Mouse (Mus musculus) small intestine, adult 2 months (tissue): ENCODE data around the gene Tnfrsf18.

Experiments
- CTCF ChIP-seq: fragments of 200-500 bp; IDR thresholded peaks from 2 replicates; pipeline ENCODE4 v1.5.1; 2012; ENCODE audit warnings: low read depth, mild to moderate bottlenecking, control low read depth, inconsistent platforms, low read length, moderate library complexity, mixed read lengths; ENCODE audit not compliant: insufficient replicate concordance, insufficient read length; ENCODE audit errors: extremely low read depth
- POLR2A ChIP-seq: fragments of 200-500 bp; IDR thresholded peaks from 2 replicates; pipeline ENCODE4 v1.6.1; 2012; ENCODE audit warnings: low read depth, mild to moderate bottlenecking, control low read depth, inconsistent platforms, low read length, moderate library complexity

DNA sequence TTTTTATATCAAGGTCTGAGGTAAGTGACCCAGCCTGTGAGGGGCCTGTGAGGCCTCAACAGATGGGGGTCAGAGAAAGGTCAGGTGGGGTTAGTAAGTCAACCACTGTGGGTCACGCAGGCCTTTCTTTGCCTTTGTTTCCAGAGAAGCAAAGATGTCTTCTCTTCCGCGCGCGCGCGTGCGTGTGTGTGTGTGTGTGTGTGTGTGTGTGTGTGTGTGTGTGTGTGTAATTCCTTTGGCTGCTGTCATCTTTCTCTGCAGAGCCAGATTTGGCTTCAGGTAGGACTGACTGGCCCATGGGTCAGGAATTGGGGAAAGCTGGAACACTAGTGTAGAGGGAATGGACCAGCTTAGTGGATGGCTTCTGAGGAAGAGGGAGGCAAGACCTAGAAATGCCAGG, 43.7 kb downstream of the Tnfrsf18 start:
- no peak for TF ChIP-seq POLR2A
- no peak for TF ChIP-seq CTCF
